Mouse (Mus musculus) small intestine, adult 2 months (tissue): Measurements from ENCODE around the gene Phlda3.

Experiments
- CTCF ChIP-seq: fragments of 200-500 bp; IDR thresholded peaks from 2 replicates; pipeline ENCODE4 v1.5.1; 2012; ENCODE audit warnings: low read depth, mild to moderate bottlenecking, control low read depth, inconsistent platforms, low read length, moderate library complexity, mixed read lengths; ENCODE audit not compliant: insufficient replicate concordance, insufficient read length; ENCODE audit errors: extremely low read depth
- POLR2A ChIP-seq: fragments of 200-500 bp; IDR thresholded peaks from 2 replicates; pipeline ENCODE4 v1.6.1; 2012; ENCODE audit warnings: low read depth, mild to moderate bottlenecking, control low read depth, inconsistent platforms, low read length, moderate library complexity

GRCm38 (mm10) chr1:135729821-135730220, 36.1 kb upstream of the Phlda3 start:
- TF ChIP-seq POLR2A (no peak), CTCF (no peak)
